Mouse (Mus musculus) brain, embryonic 14.5 days (tissue): ENCODE results near the gene E330009J07Rik. TPM values are rescaled to one million over a fixed set of nuclear protein-coding genes. Genes with fewer than 3 reads are reported as not detected.

Experiments
- DNase-seq: peaks from one replicate; pipeline ENCODE4 v3.0.0-alpha.2; 2011; ENCODE audit warnings: low read depth
- CTCF ChIP-seq: fragments of 200-500 bp; IDR thresholded peaks from 2 replicates; pipeline ENCODE4 v1.5.1; 2012; ENCODE audit warnings: inconsistent platforms, mild to moderate bottlenecking, moderate library complexity, borderline replicate concordance; ENCODE audit not compliant: insufficient read depth, insufficient read length; ENCODE audit errors: extremely low read depth
- POLR2A ChIP-seq: fragments of 200-500 bp; IDR thresholded peaks from 2 replicates; pipeline ENCODE4 v1.6.1; 2012; ENCODE audit warnings: mild to moderate bottlenecking, inconsistent platforms, borderline replicate concordance; ENCODE audit not compliant: poor library complexity, insufficient read depth, insufficient read length, severe bottlenecking; ENCODE audit errors: extremely low read depth
- polyA plus RNA-seq: library from polyadenylated mRNA; depleted of rRNA; stranded (reverse); fragments of >200 nt; gene quantifications from 2 replicates; pipeline ENCODE4 v1.2.3, GENCODE M21; 2012

The E330009J07Rik gene
- polyA plus RNA-seq, 1 experiment = 17.8 TPM

- TF ChIP-seq CTCF (no peak), POLR2A (no peak)
- DNase-seq = peak; percentile 82
Measured at GRCm38 (mm10) chr6:40441276-40441675, 5.3 kb upstream of the E330009J07Rik start.

- TF ChIP-seq POLR2A = no peak
- TF ChIP-seq CTCF = no peak
- DNase-seq = peak; percentile 19
Measured at GRCm38 (mm10) chr6:40439731-40440130, 3.8 kb upstream of the E330009J07Rik start.

- DNase-seq = peak; percentile 57
- TF ChIP-seq POLR2A = no peak
- TF ChIP-seq CTCF = no peak
Measured at GRCm38 (mm10) chr6:40438936-40439335, 3.0 kb upstream of the E330009J07Rik start, which contains the start of gene Wee2. Gene Wee2, plus strand, starts transcription at chr6:40439088.

- peak; percentile 83 for DNase-seq
- TF ChIP-seq CTCF (no peak; the same call in 1 of the 2 replicates), POLR2A (peak; percentile 24; the same call in 1 of the 2 replicates)
Measured at GRCm38 (mm10) chr6:40435151-40436046, 536 bp downstream of the E330009J07Rik start.

- no peak for DNase-seq
Measured at GRCm38 (mm10) chr6:40434697-40435096, 1.2 kb downstream of the E330009J07Rik start.

GRCm38 (mm10) chr6:40432346-40433275, 3.3 kb downstream of the E330009J07Rik start:
- TF ChIP-seq CTCF (no peak), POLR2A (no peak)

More at GRCm38 (mm10) chr6:40434697-40435096, 1.2 kb downstream of the E330009J07Rik start:
- no peak for TF ChIP-seq POLR2A
- TF ChIP-seq CTCF = no peak

GRCm38 (mm10) chr6:40431812-40432211, 4.1 kb downstream of the E330009J07Rik start:
- no peak for TF ChIP-seq CTCF
- no peak for TF ChIP-seq POLR2A

More at GRCm38 (mm10) chr6:40432346-40433275, 3.3 kb downstream of the E330009J07Rik start:
- DNase-seq = peak; percentile 92

GRCm38 (mm10) chr6:40431356-40431755, 4.6 kb downstream of the E330009J07Rik start:
- DNase-seq = peak; percentile 81
- no peak for TF ChIP-seq POLR2A
- TF ChIP-seq CTCF = no peak

More at GRCm38 (mm10) chr6:40431812-40432211, 4.1 kb downstream of the E330009J07Rik start:
- DNase-seq = no peak

GRCm38 (mm10) chr6:40430878-40431277, 5.1 kb downstream of the E330009J07Rik start:
- DNase-seq = peak; percentile 85
- TF ChIP-seq CTCF (no peak), POLR2A (no peak)

GRCm38 (mm10) chr6:40430251-40430650, 5.7 kb downstream of the E330009J07Rik start:
- DNase-seq = no peak
- no peak for TF ChIP-seq POLR2A
- no peak for TF ChIP-seq CTCF
